Mouse (Mus musculus) megakaryocyte, adult 5-6 weeks (primary cell): ENCODE data around the gene Zfp3. TPM values are rescaled to one million over a fixed set of nuclear protein-coding genes. Genes with fewer than 3 reads are reported as not detected.

Source experiments
- ATAC-seq: 2 replicates; pipeline ENCODE4 v1.8.0; 2016; ENCODE audit warnings: mild to moderate bottlenecking, inconsistent platforms; ENCODE audit not compliant: poor library complexity, severe bottlenecking
- total RNA-seq, 2 experiments: library from RNA; stranded (forward) in 1 of 2; stranded (reverse) in 1 of 2; fragments of 153-499, 151-499 nt in 1 of 2; fragments of 221-1000, 200-1000 nt in 1 of 2; gene quantifications; 2 replicates each; pipeline versions ENCODE4 v1.2.3 to v1.2.4; 2015 to 2017

The Zfp3 gene
- total RNA-seq (2015), result 1.9 and 4.8 TPM in 2 replicates
- 2.1 and 2.8 TPM in 2 replicates for total RNA-seq (2017)

GRCm38 (mm10) chr11:70763936-70764808 is at the start of gene Zfp3:
Gene Zfp3, plus strand, starts transcription at chr11:70764209.
- ATAC-seq, result peak; percentile 93

- ATAC-seq, result no peak
These were observed 48.2 kb upstream of the Zfp3 start for GRCm38 (mm10) chr11:70715832-70716231.

GRCm38 (mm10) chr11:70718481-70718880 is 45.5 kb upstream of the Zfp3 start:
- no peak for ATAC-seq

- peak; percentile 99 for ATAC-seq
These were observed 43.4 kb upstream of the Zfp3 start for GRCm38 (mm10) chr11:70720567-70720966.

GRCm38 (mm10) chr11:70721072-70721471 is 42.9 kb upstream of the Zfp3 start:
- ATAC-seq, result 0 out of 2 replicates have a peak, but pooled peaks have one; percentile 1

GRCm38 (mm10) chr11:70724706-70725105 is 39.3 kb upstream of the Zfp3 start:
- no peak for ATAC-seq

- ATAC-seq, result no peak
These were observed 37.4 kb upstream of the Zfp3 start for GRCm38 (mm10) chr11:70726585-70726984.

GRCm38 (mm10) chr11:70727385-70727784 is 36.6 kb upstream of the Zfp3 start:
- no peak for ATAC-seq

GRCm38 (mm10) chr11:70730427-70731038 is 33.5 kb upstream of the Zfp3 start:
- ATAC-seq, result no peak

GRCm38 (mm10) chr11:70731178-70731577 is 32.8 kb upstream of the Zfp3 start:
- ATAC-seq, result no peak

GRCm38 (mm10) chr11:70733256-70733655 is 30.8 kb upstream of the Zfp3 start:
- ATAC-seq, result no peak

GRCm38 (mm10) chr11:70737749-70738148 is 26.3 kb upstream of the Zfp3 start:
- no peak for ATAC-seq

GRCm38 (mm10) chr11:70741603-70742002 is 22.4 kb upstream of the Zfp3 start:
- ATAC-seq, result no peak

- ATAC-seq, result no peak
These were observed 21.9 kb upstream of the Zfp3 start for GRCm38 (mm10) chr11:70742117-70742516.

GRCm38 (mm10) chr11:70742581-70743459 is 21.2 kb upstream of the Zfp3 start:
- ATAC-seq, result no peak

- ATAC-seq, result no peak
These were observed 18.4 kb upstream of the Zfp3 start for GRCm38 (mm10) chr11:70745636-70746035.

GRCm38 (mm10) chr11:70747876-70748545 is 16.0 kb upstream of the Zfp3 start:
- no peak for ATAC-seq

GRCm38 (mm10) chr11:70752337-70753017 is 11.5 kb upstream of the Zfp3 start:
- ATAC-seq, result no peak

GRCm38 (mm10) chr11:70753146-70753545 is 10.9 kb upstream of the Zfp3 start:
- no peak for ATAC-seq

- ATAC-seq, result no peak
These were observed 9.5 kb upstream of the Zfp3 start for GRCm38 (mm10) chr11:70754476-70754875.
